Mouse (Mus musculus) myocyte (in vitro differentiated cells): Measurements from ENCODE around the gene Ank3. TPM values are rescaled to one million over a fixed set of nuclear protein-coding genes. Genes with fewer than 3 reads are reported as not detected.
A peak's percentile ranks its signal among the peaks of the same experiment; 100 is the strongest.

Source experiments
- H3K27me3 ChIP-seq: one replicate; pipeline ENCODE4 v1.6.1; 2011; ENCODE audit not compliant: control insufficient read depth, insufficient read depth, insufficient read length
- H3K36me3 ChIP-seq: one replicate; pipeline ENCODE4 v1.6.1; 2011; ENCODE audit not compliant: control insufficient read depth, insufficient read depth
- H3K4me2 ChIP-seq: one replicate; pipeline ENCODE4 v1.6.1; 2011; ENCODE audit warnings: low read depth, control low read depth
- H3K4me3 ChIP-seq: one replicate; pipeline ENCODE4 v1.5.1; 2011; ENCODE audit warnings: mild to moderate bottlenecking, control low read depth, moderate library complexity
- H3K79me2 ChIP-seq: one replicate; pipeline ENCODE4 v1.6.1; 2011; ENCODE audit not compliant: control insufficient read depth, insufficient read depth
- H3ac ChIP-seq: one replicate; pipeline ENCODE4 v1.6.1; 2011; ENCODE audit not compliant: control insufficient read depth, insufficient read length
- CEBPB ChIP-seq: IDR thresholded peaks from 2 replicates; pipeline ENCODE4 v1.6.1; 2011; ENCODE audit warnings: mild to moderate bottlenecking, moderate library complexity; ENCODE audit not compliant: poor library complexity, insufficient read depth, severe bottlenecking
- E2F4 ChIP-seq: IDR thresholded peaks from one replicate; pipeline ENCODE4 v1.6.1; 2011; ENCODE audit warnings: mild to moderate bottlenecking, control low read depth, moderate library complexity; ENCODE audit not compliant: insufficient read depth
- MAX ChIP-seq: IDR thresholded peaks from one replicate; pipeline ENCODE4 v1.6.1; 2011; ENCODE audit warnings: low read depth, mild to moderate bottlenecking, control low read depth
- MYOD1 ChIP-seq, 3 experiments: IDR thresholded peaks; one replicate each; pipeline ENCODE4 v1.6.1; 2011; ENCODE audit warnings: control low read depth in 2 of 3, low read depth in 2 of 3, mild to moderate bottlenecking in 2 of 3, moderate library complexity in 1 of 3; ENCODE audit not compliant: insufficient read length in 2 of 3, control insufficient read depth in 1 of 3
- MYOG ChIP-seq, 3 experiments: IDR thresholded peaks; one replicate each; pipeline ENCODE4 v1.6.1; 2011; ENCODE audit warnings: control low read depth in 2 of 3, low read depth in 2 of 3, mild to moderate bottlenecking in 2 of 3; ENCODE audit not compliant: insufficient read length in 2 of 3, control insufficient read depth in 1 of 3, insufficient read depth in 1 of 3
- POLR2A ChIP-seq: IDR thresholded peaks from one replicate; pipeline ENCODE4 v1.6.1; 2011; ENCODE audit warnings: low read depth, mild to moderate bottlenecking, control low read depth, moderate library complexity; ENCODE audit not compliant: insufficient read length
- POLR2AphosphoS2 ChIP-seq: IDR thresholded peaks from one replicate; pipeline ENCODE4 v1.6.1; 2011; ENCODE audit warnings: low read depth, control low read depth; ENCODE audit not compliant: insufficient read length
- REST ChIP-seq: IDR thresholded peaks from one replicate; pipeline ENCODE4 v1.6.1; 2011; ENCODE audit warnings: mild to moderate bottlenecking, control low read depth, moderate library complexity; ENCODE audit not compliant: insufficient read depth, insufficient read length
- SRF ChIP-seq: IDR thresholded peaks from one replicate; pipeline ENCODE4 v1.6.1; 2011; ENCODE audit warnings: low read depth; ENCODE audit not compliant: control insufficient read depth, insufficient read length
- TCF12 ChIP-seq: IDR thresholded peaks from one replicate; pipeline ENCODE4 v1.6.1; 2011; ENCODE audit warnings: mild to moderate bottlenecking, control low read depth; ENCODE audit not compliant: poor library complexity, insufficient read depth, severe bottlenecking
- TCF3 ChIP-seq: IDR thresholded peaks from one replicate; pipeline ENCODE4 v1.6.1; 2011; ENCODE audit warnings: low read depth, control low read depth; ENCODE audit not compliant: insufficient read length
- USF1 ChIP-seq: IDR thresholded peaks from one replicate; pipeline ENCODE4 v1.6.1; 2011; ENCODE audit warnings: low read depth, mild to moderate bottlenecking, control low read depth, moderate library complexity
- polyA plus RNA-seq: library from polyadenylated mRNA; unstranded; fragments of >200 nt; fragmentation: generic; extraction: Trizol; gene quantifications from one replicate; pipeline ENCODE4 v1.2.1, GENCODE M21; 2012; ENCODE audit warnings: missing spikeins

Gene Ank3
- polyA plus RNA-seq, 1 experiment: 5.5 TPM

DNA sequence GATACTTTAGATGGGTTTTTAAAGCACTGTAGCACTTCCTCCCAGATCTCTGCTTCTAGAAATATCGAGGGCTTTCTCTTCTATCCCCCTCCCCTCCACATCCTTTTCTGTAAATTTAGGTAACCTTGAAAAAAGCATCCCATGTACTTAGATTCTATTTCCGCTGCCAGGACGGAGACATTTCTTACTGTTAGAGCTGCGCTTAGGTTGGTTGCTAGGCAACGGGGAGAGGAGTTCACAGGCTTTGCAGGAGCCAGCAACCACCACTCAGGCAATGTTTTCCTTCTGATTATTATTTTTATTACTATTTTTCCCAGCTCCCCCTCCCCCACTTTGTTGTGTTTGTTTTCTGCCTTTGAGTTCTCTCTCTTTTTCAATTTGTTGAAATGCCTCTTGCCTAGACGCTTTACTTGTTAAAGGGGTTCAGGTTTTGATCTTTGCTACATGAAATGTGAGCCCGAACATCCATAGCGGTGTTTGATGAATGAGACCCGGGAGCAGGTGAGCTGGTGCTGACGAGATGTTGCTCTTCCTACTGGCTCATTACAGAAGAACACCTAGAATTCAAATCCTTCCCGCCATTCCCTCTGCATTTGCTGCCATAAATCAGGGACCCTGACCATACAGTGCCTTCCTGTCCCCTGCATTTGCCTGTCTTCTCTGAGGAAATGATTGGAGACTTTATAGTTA, 101.7 kb downstream of the Ank3 start:
- Histone ChIP-seq H3K27me3 (no peaks in the 10 kb centered on the region), H3K79me2 (no peaks in the 10 kb centered on the region), H3K4me2 (no peak overlapping the region), H3K4me3 (no peak overlapping the region), H3ac (no peak overlapping the region), H3K36me3 (no peaks in the 10 kb centered on the region)
- TF ChIP-seq SRF: no peak
- no peak for TF ChIP-seq TCF3
- no peak for TF ChIP-seq MAX
- no peak for TF ChIP-seq USF1
- TF ChIP-seq POLR2AphosphoS2: no peak
- TF ChIP-seq REST: no peak
- TF ChIP-seq POLR2A: no peak
- TF ChIP-seq MYOD1 (IDR thresholded peaks at IDR 0.05; ENCODE audit: control insufficient read depth in 1 of 3, insufficient read length in 2 of 3, low read depth in 2 of 3): no peak
- TF ChIP-seq E2F4: no peak
- no peak for TF ChIP-seq MYOG (IDR thresholded peaks at IDR 0.05; ENCODE audit: control insufficient read depth in 1 of 3, insufficient read depth in 1 of 3, insufficient read length in 2 of 3, low read depth in 2 of 3)
- no peak for TF ChIP-seq TCF12
- no peak for TF ChIP-seq CEBPB

DNA sequence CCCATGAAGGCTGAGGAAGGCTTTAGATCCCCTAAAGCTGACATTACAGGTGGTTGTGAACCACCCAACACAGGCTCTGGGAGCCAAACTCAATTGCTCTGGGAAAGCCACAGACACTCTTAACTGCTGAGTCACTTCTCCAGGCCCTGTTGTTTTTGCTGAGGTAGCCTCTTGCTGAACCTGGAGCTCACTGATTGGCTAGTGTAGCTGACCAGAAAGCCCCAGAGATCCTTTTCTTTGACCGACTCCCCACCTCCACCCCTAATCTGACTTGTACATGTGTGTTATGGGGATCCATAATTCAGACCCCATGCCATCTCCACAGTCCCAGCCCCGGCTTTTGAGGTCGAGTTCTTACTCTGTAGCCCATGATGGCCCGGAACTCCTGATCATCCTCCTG, 105.2 kb downstream of the Ank3 start:
- Histone ChIP-seq H3ac (no peak overlapping the region), H3K4me2 (no peak overlapping the region), H3K36me3 (no peaks in the 10 kb centered on the region), H3K27me3 (no peaks in the 10 kb centered on the region), H3K79me2 (no peaks in the 10 kb centered on the region), H3K4me3 (no peak overlapping the region)
- TF ChIP-seq TCF12: no peak
- no peak for TF ChIP-seq POLR2AphosphoS2
- no peak for TF ChIP-seq MAX
- no peak for TF ChIP-seq MYOG (IDR thresholded peaks at IDR 0.05; ENCODE audit: control insufficient read depth in 1 of 3, insufficient read depth in 1 of 3, insufficient read length in 2 of 3, low read depth in 2 of 3)
- TF ChIP-seq CEBPB: no peak
- no peak for TF ChIP-seq MYOD1 (IDR thresholded peaks at IDR 0.05; ENCODE audit: control insufficient read depth in 1 of 3, insufficient read length in 2 of 3, low read depth in 2 of 3)
- no peak for TF ChIP-seq POLR2A
- no peak for TF ChIP-seq SRF
- TF ChIP-seq E2F4: no peak
- no peak for TF ChIP-seq REST
- TF ChIP-seq USF1: no peak
- TF ChIP-seq TCF3: no peak

GRCm38 (mm10) chr10:69507719-69508118, 109.1 kb downstream of the Ank3 start:
- no peaks in the 10 kb centered on the region for H3K36me3 ChIP-seq
- no peak overlapping the region for H3K4me3 ChIP-seq
- H3K27me3 ChIP-seq: no peaks in the 10 kb centered on the region
- peak overlapping the region; percentile 65 for H3K4me2 ChIP-seq
- no peaks in the 10 kb centered on the region for H3K79me2 ChIP-seq
- no peak for TF ChIP-seq REST
- no peak for TF ChIP-seq MAX
- TF ChIP-seq CEBPB: 0 out of 2 replicates have a peak, but pooled peaks have one; percentile 17
- no peak overlapping the region for H3ac ChIP-seq

- Histone ChIP-seq H3K4me3 (no peak overlapping the region), H3ac (no peak overlapping the region), H3K36me3 (no peaks in the 10 kb centered on the region), H3K79me2 (no peaks in the 10 kb centered on the region), H3K27me3 (no peaks in the 10 kb centered on the region), H3K4me2 (no peak overlapping the region)
- TF ChIP-seq TCF3: no peak
- no peak for TF ChIP-seq SRF
Measured at GRCm38 (mm10) chr10:69510392-69510791, 111.8 kb downstream of the Ank3 start.

- H3K4me3 ChIP-seq: no peak overlapping the region
- no peak overlapping the region for H3K4me2 ChIP-seq
- H3ac ChIP-seq: no peak overlapping the region
- no peaks in the 10 kb centered on the region for H3K27me3 ChIP-seq
- no peaks in the 10 kb centered on the region for H3K79me2 ChIP-seq
- TF ChIP-seq USF1 (no peak), REST (no peak), POLR2A (no peak), SRF (no peak), MYOD1 (IDR thresholded peaks at IDR 0.05; ENCODE audit: control insufficient read depth in 1 of 3, insufficient read length in 2 of 3, low read depth in 2 of 3) (no peak), E2F4 (no peak), MYOG (IDR thresholded peaks at IDR 0.05; ENCODE audit: control insufficient read depth in 1 of 3, insufficient read depth in 1 of 3, insufficient read length in 2 of 3, low read depth in 2 of 3) (no peak), TCF3 (no peak)
- no peaks in the 10 kb centered on the region for H3K36me3 ChIP-seq
Measured at GRCm38 (mm10) chr10:69511234-69511633, 112.7 kb downstream of the Ank3 start.
